Mouse (Mus musculus): ENCODE data around the gene Jag1. TPM values are rescaled to one million over a fixed set of nuclear protein-coding genes. Genes with fewer than 3 reads are reported as not detected.

Jag1 gene
- polyA plus RNA-seq, 1 experiment, result not detected

DNA sequence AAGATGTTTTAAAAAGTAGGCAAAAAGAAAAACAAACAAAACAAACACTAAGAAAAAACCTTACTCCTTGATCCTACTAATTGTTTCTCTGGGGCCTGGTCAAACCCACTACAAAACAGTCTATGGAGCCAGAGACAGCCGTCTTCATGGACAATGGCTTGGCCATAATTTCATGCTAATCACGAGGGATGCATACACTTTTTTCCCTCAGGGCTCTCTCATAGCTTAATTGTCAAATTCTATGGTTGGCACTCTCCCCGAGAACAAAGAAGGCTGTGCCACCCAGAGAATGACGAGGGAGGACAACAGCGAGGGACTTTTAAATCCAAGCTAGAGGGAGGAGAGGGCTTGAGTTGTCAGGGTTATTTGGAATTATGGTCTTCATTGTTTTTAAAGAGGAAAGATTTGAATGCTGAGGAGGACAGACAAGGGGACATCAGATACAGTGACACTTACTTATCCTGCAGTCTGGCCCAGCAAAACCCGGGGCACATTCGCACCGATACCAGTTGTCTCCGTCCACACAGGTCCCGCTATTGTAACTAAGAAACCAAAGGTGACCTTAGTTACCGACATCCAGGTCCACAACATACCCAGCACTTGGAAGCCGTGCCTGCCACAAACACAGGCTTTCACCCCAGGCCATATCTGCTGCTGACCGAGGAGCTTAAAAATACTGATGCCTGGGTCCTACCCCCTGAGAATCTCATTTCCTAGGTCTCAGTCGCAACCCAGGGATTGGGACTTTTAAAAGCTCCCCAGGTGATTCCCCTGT, 29.6 kb downstream of the Jag1 start:
- Histone ChIP-seq H3K27me3 (replicated peaks) (no peaks in the 10 kb centered on the region), H3K36me3 (replicated peaks; ENCODE audit: low read length) (no peaks in the 10 kb centered on the region), H3K4me3 (replicated peaks) (no peak overlapping the region), H3K9me3 (peaks cover 35% of the 10 kb centered on the region; the same call in 1 of the 2 replicates), H3K4me1 (no peaks in the 10 kb centered on the region)
- no peak for TF ChIP-seq GATA1 (IDR thresholded peaks at IDR 0.05; ENCODE audit: borderline replicate concordance, low read length)
- no peak for TF ChIP-seq FLI1 (IDR thresholded peaks at IDR 0.05; ENCODE audit: low read length)

DNA sequence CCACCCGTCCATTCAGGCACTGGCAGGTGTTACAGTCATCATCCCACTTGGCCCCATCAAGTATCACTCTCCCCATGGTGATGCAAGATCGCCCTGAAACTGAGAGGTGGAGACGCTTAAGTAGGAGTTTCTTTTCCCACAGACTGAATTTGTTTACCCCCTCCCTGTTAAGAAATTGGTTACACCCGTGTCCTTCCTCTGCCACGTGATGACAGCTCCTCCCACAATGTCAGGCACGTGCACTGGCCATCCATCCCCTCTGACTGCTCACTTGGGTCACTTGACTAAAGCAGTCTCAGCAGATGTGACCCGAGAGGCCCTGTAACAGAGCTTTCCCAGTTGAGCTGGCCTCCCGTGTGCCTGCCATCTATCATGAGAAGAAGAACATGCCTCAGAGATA, 31.2 kb downstream of the Jag1 start:
- Histone ChIP-seq H3K4me3 (replicated peaks) (peak overlapping the region; percentile 4), H3K4me1 (no peaks in the 10 kb centered on the region), H3K36me3 (replicated peaks; ENCODE audit: low read length) (no peaks in the 10 kb centered on the region), H3K9me3 (peaks cover 31% of the 10 kb centered on the region), H3K27me3 (replicated peaks) (no peaks in the 10 kb centered on the region)
- no peak for TF ChIP-seq GATA1 (IDR thresholded peaks at IDR 0.05; ENCODE audit: borderline replicate concordance, low read length)
- TF ChIP-seq FLI1 (IDR thresholded peaks at IDR 0.05; ENCODE audit: low read length), result no peak

DNA sequence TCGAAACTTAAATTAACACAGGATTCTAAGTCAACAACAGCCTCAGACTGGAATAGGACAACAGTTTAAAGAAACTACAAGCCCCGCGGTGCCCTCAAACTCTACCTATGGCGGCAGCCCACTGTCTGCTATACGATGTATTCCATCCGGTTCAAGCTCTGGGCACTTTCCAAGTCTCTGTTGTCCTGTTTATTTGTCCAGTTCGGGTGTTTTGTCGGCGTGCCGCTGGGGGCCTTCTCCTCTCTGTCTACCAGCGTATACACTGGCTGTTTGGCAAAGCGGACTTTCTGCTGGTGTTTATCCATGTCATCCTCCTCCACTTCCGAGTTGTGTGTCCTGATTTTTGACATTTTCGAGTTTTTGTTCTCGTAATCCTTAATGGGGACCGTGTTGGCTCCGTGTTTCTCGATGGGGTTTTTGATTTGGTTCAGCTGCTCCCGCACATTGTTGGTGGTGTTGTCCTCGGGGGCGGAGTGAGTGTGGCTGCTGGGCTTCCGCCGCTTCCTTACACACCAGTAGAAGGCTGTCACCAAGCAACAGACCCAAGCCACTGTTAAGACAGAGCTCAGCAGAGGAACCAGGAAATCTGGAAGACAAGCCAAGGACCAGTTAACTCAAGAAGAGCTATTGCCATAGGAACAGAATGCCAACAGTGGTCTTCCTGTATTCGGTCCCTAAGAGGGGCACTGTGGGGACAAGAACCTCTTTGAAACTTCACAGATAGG, 33.4 kb downstream of the Jag1 start:
- Histone ChIP-seq H3K9me3 (peaks cover 22% of the 10 kb centered on the region), H3K27me3 (replicated peaks) (no peaks in the 10 kb centered on the region), H3K4me1 (no peaks in the 10 kb centered on the region), H3K4me3 (replicated peaks) (no peak overlapping the region), H3K36me3 (replicated peaks; ENCODE audit: low read length) (no peaks in the 10 kb centered on the region)
- TF ChIP-seq GATA1 (IDR thresholded peaks at IDR 0.05; ENCODE audit: borderline replicate concordance, low read length) (no peak), FLI1 (IDR thresholded peaks at IDR 0.05; ENCODE audit: low read length) (no peak)

DNA sequence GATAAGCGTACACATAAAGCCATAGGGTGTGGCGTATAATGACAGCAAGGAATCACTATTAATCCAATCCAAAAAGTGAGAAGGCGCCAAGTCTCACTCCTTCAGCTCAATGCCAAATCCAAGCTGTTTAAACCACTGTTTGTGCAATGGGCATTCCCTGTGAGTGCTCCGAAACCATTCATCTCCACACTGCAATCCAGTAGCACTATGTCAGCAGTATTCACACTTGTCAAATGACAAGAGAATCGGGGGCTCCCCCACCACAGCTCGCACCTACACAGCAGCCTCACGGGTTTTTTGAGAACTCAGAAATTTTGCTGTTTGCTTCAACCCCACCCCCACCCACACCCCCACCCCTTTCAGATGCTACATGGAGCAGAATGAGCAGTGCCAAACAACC, 35.4 kb downstream of the Jag1 start:
- Histone ChIP-seq H3K4me3 (replicated peaks) (no peak overlapping the region), H3K9me3 (peaks cover 13% of the 10 kb centered on the region), H3K36me3 (replicated peaks; ENCODE audit: low read length) (no peaks in the 10 kb centered on the region), H3K4me1 (no peaks in the 10 kb centered on the region), H3K27me3 (replicated peaks) (no peaks in the 10 kb centered on the region)
- TF ChIP-seq FLI1 (IDR thresholded peaks at IDR 0.05; ENCODE audit: low read length) (no peak), GATA1 (IDR thresholded peaks at IDR 0.05; ENCODE audit: borderline replicate concordance, low read length) (no peak)

- Histone ChIP-seq H3K36me3 (replicated peaks; ENCODE audit: low read length) (no peaks in the 10 kb centered on the region), H3K9me3 (peaks cover 13% of the 10 kb centered on the region), H3K27me3 (replicated peaks) (no peaks in the 10 kb centered on the region), H3K4me3 (replicated peaks) (no peak overlapping the region), H3K4me1 (no peaks in the 10 kb centered on the region)
- no peak for TF ChIP-seq FLI1 (IDR thresholded peaks at IDR 0.05; ENCODE audit: low read length)
Observed at GRCm38 (mm10) chr2:137080468-137080867, 36.0 kb downstream of the Jag1 start.

GRCm38 (mm10) chr2:137079721-137080320, 36.6 kb downstream of the Jag1 start:
- H3K36me3 ChIP-seq (replicated peaks; ENCODE audit: low read length), result no peaks in the 10 kb centered on the region
- no peaks in the 10 kb centered on the region for H3K27me3 ChIP-seq (replicated peaks)
- peaks cover 6% of the 10 kb centered on the region for H3K9me3 ChIP-seq
- no peak overlapping the region for H3K4me3 ChIP-seq (replicated peaks)
- H3K4me1 ChIP-seq, result no peaks in the 10 kb centered on the region
- TF ChIP-seq FLI1 (IDR thresholded peaks at IDR 0.05; ENCODE audit: low read length) (no peak), GATA1 (IDR thresholded peaks at IDR 0.05; ENCODE audit: borderline replicate concordance, low read length) (no peak)

GRCm38 (mm10) chr2:137078771-137079170, 37.7 kb downstream of the Jag1 start:
- Histone ChIP-seq H3K4me3 (replicated peaks) (no peak overlapping the region), H3K27me3 (replicated peaks) (no peaks in the 10 kb centered on the region), H3K36me3 (replicated peaks; ENCODE audit: low read length) (no peaks in the 10 kb centered on the region)

GRCm38 (mm10) chr2:137074313-137074620, 42.2 kb downstream of the Jag1 start:
- H3K36me3 ChIP-seq (replicated peaks; ENCODE audit: low read length), result no peaks in the 10 kb centered on the region
- H3K4me1 ChIP-seq, result no peaks in the 10 kb centered on the region
- H3K9me3 ChIP-seq, result no peaks in the 10 kb centered on the region
- TF ChIP-seq GATA1 (IDR thresholded peaks at IDR 0.05; ENCODE audit: borderline replicate concordance, low read length), result no peak
- no peak for TF ChIP-seq FLI1 (IDR thresholded peaks at IDR 0.05; ENCODE audit: low read length)
- no peak overlapping the region for H3K4me3 ChIP-seq (replicated peaks)
- H3K27me3 ChIP-seq (replicated peaks), result no peaks in the 10 kb centered on the region

More at GRCm38 (mm10) chr2:137078771-137079170, 37.7 kb downstream of the Jag1 start:
- Histone ChIP-seq H3K9me3 (peaks cover 4% of the 10 kb centered on the region; the same call in 1 of the 2 replicates), H3K4me1 (no peaks in the 10 kb centered on the region)
- TF ChIP-seq FLI1 (IDR thresholded peaks at IDR 0.05; ENCODE audit: low read length), result no peak
- TF ChIP-seq GATA1 (IDR thresholded peaks at IDR 0.05; ENCODE audit: borderline replicate concordance, low read length), result no peak

- no peaks in the 10 kb centered on the region for H3K27me3 ChIP-seq (replicated peaks)
- peaks cover 3% of the 10 kb centered on the region for H3K36me3 ChIP-seq (replicated peaks; ENCODE audit: low read length)
- H3K9me3 ChIP-seq, result no peaks in the 10 kb centered on the region
- TF ChIP-seq GATA1 (IDR thresholded peaks at IDR 0.05; ENCODE audit: borderline replicate concordance, low read length) (no peak), FLI1 (IDR thresholded peaks at IDR 0.05; ENCODE audit: low read length) (no peak)
- no peaks in the 10 kb centered on the region for H3K4me1 ChIP-seq
- H3K4me3 ChIP-seq (replicated peaks), result no peak overlapping the region
Observed at GRCm38 (mm10) chr2:137073473-137074312, 42.8 kb downstream of the Jag1 start.
